Mouse (Mus musculus) testis, adult 2 months (tissue): ENCODE results near the gene Ugt1a5.

Experiments used
- CTCF ChIP-seq: fragments of 200-500 bp; IDR thresholded peaks from 2 replicates; pipeline ENCODE4 v1.5.1; 2012; ENCODE audit warnings: low read depth, mild to moderate bottlenecking, inconsistent platforms, low read length, moderate library complexity; ENCODE audit not compliant: control insufficient read depth, insufficient read depth, insufficient replicate concordance
- POLR2A ChIP-seq: fragments of 200-500 bp; IDR thresholded peaks from 2 replicates; pipeline ENCODE4 v1.6.1; 2012; ENCODE audit warnings: low read depth, mild to moderate bottlenecking, inconsistent platforms, low read length, moderate library complexity; ENCODE audit not compliant: control insufficient read depth

- TF ChIP-seq POLR2A = no peak
- no peak for TF ChIP-seq CTCF
These were observed 48.1 kb downstream of the Ugt1a5 start for GRCm38 (mm10) chr1:88213766-88214461.
